Mouse (Mus musculus) telencephalon, adult 2 months (tissue): ENCODE measurements around the gene Brk1.

ENCODE experiments used
- DNase-seq: peaks from one replicate; pipeline ENCODE4 v3.0.0-alpha.2; 2011; ENCODE audit warnings: low read depth, low spot score

The Brk1 gene

DNA sequence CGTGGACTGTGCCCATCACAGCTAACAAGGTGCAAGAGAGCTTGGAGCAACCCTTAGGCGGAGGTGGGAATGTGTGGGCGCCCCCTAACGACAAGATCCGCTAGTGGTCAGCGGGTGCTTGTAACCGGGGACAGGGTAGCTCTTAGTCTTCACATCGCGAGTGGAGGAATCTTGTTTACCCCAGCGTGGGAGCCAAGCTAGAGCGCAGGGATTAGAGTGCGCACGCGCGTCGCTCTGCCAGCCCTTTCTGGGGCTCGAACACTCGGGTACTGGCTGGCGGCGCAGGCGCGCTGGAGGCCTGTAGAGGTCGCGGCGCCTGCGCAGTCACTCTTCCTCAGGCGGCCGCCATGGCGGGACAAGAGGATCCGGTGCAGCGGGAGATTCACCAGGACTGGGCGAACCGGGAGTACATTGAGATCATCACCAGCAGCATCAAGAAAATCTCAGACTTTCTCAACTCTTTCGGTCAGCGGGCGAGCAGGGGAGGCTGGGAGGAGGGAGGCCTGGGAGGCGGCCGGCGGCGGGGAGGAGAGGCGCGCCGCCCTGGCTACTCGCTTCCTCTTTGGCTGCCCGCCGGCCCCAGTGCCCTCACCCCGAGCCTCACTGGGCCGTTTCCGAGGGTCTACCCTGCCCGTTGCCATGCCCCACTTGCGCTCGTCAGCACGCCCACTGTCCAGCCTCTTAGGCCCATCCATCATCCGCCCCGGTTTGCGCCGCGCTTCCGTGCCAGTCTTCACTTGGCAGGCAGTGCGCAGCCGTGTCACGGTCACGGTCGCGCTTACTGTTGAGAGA lies at the start of gene Brk1:
TSS of gene Brk1 (plus strand) at position 341 of the 792 bp plus-strand sequence.
- peak; percentile 87 for DNase-seq

DNA sequence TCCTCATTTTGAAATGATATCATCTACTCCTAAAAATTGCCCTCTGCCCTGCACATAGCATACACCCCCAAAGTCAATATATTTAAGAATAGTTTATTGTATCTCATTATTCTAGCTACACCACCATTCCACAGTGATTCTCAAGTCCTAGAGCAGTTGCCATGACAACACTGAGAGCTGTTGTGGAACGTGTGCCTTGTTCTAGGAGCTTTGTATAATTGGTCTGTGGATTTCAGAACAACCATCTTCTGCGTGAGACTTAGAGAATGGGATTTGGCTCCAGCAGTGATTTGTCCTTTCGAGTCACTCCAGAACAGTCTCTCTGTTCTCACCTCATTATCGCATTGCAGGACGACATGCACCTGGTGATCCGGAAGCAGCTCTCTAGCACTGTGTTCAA lies 44.8 kb upstream of the Brk1 start:
- peak; percentile 59 for DNase-seq

DNA sequence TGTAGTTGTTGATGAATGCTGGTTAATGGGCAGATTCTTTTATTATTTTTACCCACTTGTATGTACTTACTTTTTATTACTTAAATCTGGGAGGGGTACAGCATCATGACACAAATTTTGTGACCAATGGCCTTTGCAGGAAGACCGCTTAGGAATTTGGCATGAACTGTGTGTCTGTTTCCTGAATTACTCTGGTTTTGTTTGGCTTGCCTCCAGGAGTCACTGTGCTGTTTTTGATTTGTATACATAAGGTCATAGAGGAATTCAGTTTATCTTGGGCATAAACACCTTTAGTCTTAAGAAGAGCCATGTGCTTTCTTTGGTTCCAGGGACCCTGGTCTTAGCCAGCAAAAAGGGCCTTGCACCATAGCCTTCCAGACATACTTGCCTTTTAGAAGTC lies 40.0 kb upstream of the Brk1 start:
- DNase-seq: no peak

DNA sequence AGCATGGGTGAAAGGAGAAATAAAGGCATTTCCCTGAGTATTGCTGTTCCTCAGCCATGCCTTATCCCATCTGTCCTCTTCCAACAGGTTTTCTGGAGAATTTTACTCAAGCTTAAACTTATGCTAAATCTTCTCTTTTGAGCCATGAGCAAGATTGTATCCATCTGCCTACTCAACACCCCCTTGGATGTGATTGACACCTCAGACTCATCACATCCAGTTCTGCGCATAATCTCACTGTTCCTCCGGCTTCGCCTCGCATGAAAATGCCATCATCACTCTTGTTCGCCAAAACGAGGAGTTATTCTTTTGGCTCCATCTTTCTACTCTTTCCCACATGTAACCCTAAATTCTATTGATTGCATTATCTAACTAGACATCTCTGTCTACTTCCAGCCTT lies 28.5 kb upstream of the Brk1 start:
- DNase-seq: peak; percentile 87

DNA sequence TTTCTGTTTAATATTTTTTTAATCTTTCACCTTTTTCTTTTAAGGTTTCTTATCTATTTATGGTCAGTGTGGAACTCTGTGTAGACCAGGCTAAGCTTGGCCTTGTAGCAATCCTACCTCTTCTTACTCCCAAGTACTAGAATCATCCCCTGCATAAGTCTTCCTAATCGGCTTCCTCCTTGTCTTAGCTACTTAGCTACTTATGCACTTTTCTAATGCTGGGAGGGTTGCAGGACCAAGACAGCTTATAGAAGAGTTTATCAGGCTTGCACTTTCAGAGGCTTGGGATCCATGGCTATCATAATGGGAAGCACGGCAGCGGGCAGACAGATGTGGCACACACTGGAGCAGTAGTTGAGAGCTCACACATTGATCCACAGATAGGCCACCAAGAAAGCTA lies 25.3 kb upstream of the Brk1 start:
- DNase-seq: no peak

DNA sequence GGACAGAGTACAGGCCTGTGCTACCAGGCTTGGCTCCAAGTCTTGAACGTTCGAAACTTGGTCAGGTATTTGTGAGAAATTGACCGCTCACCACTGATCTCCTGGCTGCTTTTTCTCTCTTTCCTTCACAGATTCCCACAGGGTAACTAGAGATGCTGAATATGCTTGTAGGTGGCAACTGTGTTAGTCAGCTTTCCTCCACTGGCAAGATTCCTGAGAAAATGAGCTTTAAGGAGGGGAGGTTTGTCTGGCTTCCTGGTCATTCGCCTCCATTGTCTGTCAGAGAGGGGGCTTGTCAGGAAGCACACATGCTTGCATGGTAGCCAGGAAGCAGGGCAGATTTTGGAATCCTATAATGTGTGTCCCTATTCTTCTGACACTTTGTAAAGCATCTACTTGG lies 21.5 kb upstream of the Brk1 start:
- DNase-seq: no peak

DNA sequence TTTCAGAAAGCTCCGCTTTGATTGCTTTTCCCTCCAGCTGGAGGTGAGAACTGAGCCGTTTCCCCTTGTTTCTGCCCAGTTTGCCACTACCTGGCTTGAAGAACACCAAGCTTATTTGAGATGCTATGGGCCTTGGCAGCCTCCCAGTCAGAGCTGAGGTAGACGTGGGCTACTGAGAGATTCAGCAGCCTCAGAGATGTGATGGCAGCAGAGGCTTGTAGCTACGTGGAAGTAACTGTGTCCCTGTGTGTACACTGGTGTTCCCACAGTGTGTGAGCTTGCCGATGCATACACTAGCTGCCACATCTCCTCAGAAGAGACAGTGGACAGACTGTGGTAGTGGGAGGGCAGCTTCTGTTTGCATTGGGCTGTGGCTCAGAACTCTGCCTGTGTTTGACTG lies 19.5 kb upstream of the Brk1 start:
- peak; percentile 58 for DNase-seq

DNA sequence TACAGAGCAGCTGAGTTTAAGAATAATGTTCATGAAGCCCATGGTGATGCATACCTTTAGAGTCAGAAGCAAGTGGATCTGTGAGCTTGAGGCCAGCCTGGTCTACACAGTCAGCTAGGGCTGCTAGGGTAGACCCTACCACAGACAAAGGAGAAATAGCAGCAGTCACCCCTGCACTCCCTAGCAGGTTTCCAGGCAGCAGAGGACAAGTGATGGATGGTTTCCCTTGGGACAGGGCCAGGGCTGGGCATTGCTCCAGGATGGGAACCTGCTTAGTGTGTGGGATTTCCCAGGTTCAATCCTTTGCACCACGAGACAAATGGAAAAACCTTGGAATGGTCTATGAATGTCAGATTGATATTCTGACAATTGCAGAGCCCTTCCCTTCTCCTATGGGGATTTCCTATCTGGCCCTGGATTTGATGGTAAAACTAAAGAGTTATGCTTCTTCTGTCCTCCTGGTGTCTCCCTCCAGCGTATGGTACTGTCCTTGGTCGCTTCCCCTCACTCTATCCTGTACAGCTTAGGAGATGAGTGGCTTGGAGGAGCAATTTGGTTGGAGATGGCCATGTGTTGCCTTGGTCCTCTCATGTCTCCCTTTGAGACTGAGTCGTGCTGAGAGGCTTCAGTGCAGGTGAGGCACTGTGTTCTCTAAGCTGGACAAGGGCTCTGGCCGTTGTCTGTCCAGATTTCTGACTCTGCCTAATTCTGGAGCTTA lies 17.9 kb upstream of the Brk1 start:
- no peak for DNase-seq

DNA sequence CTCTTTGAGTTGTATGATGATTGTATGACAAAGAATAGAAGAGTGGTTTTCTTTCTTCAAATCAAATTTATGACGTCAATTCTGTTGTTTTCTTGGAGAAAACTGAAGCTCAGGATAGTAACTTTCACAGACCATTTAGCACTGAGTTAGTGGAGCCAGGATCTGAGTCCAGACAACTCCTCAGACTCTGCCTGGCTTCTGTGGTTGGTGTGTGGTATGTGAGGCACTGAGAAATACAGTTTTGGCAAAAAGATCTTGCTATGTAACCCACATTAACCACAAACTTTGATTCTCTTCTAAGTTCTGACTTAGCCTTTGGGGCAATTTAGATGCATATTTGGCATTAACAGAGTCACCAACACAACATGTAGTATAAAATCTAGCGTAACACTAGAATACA lies 11.9 kb upstream of the Brk1 start:
- no peak for DNase-seq

DNA sequence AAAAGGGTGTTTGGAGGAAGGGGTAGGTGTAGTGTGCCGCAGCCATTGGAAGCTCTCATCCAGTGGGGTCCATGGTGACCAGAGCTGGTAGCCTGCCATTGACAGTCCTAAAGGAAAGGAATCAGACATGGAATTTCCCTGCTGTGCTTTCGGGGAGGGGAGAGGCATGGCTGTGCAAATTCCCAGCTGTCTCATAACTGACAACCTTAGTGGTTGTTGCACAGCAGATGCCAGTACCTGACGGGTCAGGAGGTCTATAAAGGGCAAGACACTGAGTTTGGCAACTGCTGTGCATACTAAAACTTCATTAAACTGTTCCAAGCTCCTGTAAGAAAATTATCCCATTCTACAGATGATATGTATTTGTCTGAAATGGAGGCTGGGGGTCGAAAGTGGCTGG lies 6.6 kb upstream of the Brk1 start:
- DNase-seq: no peak

DNA sequence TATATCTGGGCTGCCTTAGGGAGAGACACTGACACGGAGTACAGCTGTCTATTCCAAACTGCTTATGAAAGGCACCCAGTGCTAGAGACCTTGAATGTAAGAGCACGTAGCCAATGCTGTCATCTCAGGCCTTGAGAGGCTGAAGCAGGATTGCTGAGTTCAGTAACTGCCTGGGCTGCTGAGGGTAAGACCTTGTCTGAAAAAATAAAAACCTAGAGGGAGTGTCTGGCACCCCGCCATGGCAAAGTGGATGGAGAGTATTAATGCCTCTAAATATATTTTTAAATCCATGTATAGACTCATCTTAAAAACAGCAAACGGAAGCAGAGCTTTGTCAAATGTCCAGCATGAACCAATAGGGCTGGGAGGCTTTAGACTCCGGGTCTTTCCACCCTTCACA lies 4.7 kb upstream of the Brk1 start:
- DNase-seq: no peak

DNA sequence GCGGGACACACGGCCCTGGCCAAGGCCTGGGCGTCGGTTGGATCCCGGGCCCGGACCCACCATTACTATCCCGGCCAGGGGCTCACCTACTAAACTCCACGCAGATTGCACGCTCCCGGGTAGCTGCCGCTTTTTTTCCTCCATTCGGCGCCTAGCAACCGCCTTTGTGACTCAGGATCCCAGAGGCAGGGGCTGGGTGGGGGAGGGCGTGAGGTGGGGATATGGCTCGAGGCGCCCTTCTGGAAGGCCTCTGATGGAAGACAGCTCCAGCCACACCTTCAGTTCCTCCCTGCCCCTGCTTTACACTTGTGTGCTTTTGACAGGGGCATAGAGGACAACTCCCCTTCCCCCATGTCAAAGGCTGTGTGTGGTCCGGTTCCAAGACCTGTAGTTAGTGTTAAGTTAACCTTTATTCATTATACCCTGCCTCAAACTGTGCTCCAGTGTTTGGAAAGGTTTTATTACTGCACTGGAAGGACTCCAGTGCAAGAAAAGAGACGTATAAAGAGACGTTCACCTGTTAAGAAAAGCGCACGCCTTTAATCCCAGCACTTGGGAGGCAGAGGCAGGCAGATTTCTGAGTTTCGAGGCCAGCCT lies 3.9 kb upstream of the Brk1 start, which contains the start of gene Fancd2os:
TSS of gene Fancd2os (minus strand) at position 173 of the 597 bp plus-strand sequence.
- DNase-seq: no peak

DNA sequence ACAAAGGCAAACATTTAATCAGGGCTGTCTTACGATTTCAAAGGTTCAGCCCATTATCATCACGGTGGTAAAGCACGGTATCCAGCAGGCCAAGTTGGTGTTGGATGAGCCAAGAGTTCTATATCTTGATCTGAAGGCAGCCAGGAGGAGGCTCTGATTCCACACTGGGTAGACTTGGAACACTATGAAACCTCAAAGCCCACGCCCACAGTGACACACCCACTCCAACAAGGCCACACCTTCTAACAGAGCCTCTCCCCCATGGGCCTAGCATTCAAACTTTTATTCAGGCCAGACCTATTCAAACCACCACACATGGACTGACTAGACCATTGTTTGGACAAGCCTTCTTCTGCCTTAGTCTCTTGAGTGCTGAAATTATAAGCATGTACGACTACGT lies 1.8 kb upstream of the Brk1 start:
- DNase-seq: no peak

DNA sequence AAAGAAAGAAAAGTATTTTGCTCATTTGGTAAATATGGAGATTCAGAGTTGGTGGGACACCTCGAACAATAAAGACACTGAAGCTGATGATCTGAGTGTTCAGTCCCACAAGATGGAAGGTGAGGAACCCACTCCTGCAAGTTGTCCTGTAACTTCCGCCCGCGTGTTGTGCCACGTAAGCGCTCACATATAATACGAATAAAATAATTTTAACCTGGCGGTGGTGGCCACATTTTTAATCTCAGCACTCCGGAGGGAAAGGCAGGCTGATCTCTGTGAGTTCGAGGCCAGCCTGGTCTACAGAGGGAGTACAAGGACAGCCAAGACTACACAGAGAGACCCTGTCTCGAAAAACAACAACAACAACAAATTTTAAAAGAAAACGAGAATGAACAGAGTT lies 579 bp upstream of the Brk1 start:
- no peak for DNase-seq

DNA sequence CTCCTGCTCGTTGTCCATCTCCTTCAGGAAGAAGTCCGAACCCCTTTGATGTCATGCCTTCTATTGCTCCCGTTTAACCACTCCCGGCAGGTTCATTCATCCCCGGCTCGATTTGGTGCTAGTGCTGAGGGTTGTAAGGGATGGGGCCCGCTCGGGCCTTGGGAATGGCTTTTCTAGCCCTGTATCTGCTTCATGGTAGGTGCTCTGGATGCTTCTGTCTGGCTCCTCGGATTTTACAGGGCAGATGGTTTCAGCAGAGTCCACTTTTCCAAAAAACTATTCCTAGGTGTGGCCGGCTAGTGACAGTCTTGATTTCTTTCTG lies 613 bp downstream of the Brk1 start:
- DNase-seq: no peak

DNA sequence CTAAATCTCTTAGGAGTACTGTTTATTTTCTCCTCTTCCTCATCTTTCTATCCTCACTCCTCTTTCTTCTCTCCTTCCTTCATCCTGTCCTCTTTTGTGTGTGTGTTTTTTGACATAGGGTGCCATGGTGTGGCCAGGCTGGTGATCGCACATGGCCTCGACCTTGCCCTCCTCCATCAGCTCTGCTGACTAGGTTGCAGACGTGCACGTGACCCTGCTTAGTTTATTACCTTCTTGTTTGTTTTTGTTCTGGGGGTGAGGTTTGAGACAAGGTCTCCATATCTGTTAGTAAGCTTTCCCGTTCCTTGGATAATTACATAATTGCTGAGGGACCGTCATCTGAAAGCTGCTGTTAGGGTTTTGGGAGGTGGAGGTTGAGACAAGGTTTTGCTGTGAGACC lies 4.3 kb downstream of the Brk1 start:
- no peak for DNase-seq

DNA sequence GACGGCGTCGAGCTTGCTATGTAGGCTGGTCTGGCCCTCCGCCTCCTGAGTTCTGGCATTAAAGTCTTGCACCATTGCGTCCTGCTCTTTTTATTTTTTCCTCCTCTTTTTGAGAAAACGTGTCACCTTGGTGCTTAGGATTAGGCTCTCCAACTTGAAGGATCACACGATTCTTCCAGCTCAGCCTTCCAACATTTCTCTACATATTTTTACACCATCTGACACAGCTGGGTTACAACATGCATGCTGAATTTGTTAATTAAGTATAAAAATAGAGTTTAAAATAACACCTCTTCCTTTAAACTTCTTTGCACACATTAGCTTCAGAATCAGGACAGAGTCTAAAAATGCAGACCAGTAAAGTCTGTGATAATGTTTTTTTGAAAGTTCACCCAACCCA lies 4.7 kb downstream of the Brk1 start:
- DNase-seq: peak; percentile 84

DNA sequence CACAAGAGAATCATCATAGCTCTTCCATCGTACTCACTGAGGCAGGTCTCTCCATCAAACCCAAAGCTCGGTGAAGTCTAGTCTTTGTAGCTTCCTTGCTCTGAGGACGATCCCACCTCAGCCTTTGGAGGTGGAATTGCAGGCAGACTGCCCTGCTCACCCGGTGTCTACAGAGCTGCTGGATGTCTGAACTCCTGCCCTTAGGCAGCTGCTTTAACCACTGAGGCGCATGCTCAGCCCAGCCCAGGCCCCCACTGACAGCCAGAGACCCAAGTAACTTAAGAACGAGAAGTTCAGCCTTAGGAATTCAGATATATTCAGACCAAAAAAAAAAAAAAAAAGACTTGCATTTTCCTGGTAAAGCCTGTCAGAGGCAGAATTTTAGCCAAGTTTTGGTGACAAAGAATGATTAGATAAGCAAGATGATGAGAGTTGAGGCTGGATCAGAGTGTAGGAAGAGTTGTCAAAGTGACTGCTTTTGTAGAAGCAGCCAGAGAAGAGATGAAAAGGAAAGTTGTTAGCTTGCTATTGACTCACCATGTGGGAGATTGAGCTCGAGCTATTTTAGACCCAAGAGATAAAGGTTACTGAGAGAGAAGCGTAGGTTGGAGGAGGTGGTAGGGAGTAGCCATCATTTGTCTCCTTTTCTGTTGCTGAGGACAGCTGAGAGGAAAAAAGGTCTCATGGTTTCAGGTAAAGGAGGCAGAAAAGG lies 7.8 kb downstream of the Brk1 start:
- DNase-seq: peak; percentile 93

DNA sequence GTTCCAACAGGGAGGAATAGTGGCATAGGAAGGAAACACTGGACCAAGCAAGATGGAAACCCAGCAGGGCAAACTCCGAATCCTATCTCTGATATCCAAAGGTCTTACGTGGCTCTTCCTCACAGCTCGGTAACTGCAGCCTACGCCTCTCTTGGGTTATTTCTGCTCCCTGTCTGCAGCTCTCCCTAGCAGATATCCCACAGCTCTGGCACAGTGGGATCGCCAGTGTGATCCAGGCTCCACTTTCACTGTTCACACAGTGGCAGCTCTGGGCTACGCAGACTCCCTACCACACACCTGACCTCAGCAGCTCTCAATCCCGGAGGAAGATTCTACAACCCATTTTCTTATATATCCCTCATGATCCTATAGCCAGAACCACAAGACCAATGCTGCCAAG lies 9.6 kb downstream of the Brk1 start:
- DNase-seq: peak; percentile 55

DNA sequence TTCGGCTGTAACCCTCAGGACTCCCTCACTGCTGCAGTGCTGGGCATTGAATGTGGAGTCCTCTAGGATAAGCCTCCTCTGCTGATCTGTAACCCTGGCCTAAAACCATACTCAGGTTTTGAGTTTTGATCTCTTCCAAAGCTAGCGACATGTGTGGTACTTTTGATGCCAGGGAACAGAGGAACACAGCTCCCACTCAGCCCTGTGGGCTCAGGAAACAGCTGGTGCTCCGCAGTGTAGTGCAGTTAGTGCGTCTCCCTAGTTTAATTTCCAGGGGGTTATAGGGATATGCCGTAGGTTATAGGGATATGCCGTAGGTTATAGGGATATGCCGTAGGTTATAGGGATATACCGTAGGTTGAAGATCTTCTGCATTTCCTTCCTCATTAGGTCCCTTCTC lies 10.4 kb downstream of the Brk1 start:
- DNase-seq: peak; percentile 70

DNA sequence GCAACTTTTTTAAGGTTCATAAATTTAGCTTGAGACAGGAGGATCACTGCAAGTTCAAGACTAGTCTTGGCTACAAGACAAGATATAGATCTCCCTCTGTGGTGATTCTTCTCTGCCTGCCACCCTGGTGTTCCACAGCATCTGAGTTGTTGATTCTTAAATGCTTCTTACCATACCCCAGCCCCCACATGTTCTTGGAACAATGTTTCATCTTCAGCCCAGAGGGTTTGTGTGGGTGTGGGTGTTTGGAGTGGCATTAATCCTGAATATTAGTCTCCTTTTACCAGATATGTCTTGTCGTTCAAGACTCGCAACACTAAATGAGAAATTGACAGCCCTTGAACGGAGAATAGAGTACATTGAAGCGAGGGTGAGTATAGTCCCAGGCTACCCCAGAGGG lies 10.9 kb downstream of the Brk1 start:
- DNase-seq: no peak

DNA sequence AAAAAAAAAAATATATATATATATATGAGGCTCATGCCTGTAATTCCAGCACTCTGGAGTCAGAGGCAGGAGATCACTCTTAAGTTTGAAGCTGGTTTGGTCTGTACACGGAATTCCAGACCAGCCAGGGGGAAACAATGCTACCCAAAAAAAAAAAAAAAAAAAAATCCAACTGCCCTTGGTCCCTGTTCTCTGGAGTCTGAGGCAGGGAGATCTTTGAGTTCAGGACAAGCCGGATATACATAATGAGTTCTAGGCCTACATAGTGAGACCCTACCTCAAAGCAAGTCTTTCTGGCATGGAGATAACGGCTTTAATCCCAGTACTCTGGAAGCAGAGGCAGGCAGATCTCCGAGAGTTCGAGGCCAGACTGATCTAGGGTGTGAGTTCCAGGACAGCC lies 18.8 kb downstream of the Brk1 start:
- DNase-seq: no peak
